Mouse (Mus musculus): Measurements from ENCODE around the gene Cux1. TPM values are rescaled to one million over a fixed set of nuclear protein-coding genes. Genes with fewer than 3 reads are reported as not detected.
"Not testable (repeated sequence)": the region's sequence is repeated elsewhere in the genome, so short reads cannot be mapped to it uniquely, and the experiment has no call there.

Gene Cux1
- polyA plus RNA-seq, 1 experiment from 2014 or later = 107 TPM

- Histone ChIP-seq H3K27me3 (ENCODE audit: poor library complexity, severe bottlenecking) (no peaks in the 10 kb centered on the region), H3K4me3 (no peak overlapping the region), H3K4me1 (no peaks in the 10 kb centered on the region), H3K36me3 (replicated peaks) (no peaks in the 10 kb centered on the region), H3K27ac (no peak overlapping the region), H3K9me3 (peaks cover 13% of the 10 kb centered on the region)
- no peak for DNase-seq (ENCODE audit: extremely low spot score, low spot score)
- 94% methylated on average over 11 of the region's 11 CpGs for WGBS
Measured at GRCm38 (mm10) chr5:136212716-136213115, 354.6 kb downstream of the Cux1 start.

- 90% methylated on average over 14 of the region's 14 CpGs for WGBS
- not testable (repeated sequence) for DNase-seq (ENCODE audit: extremely low spot score, low spot score)
Measured at GRCm38 (mm10) chr5:136211341-136212102, 355.8 kb downstream of the Cux1 start.

GRCm38 (mm10) chr5:136210549-136210948 lies 356.7 kb downstream of the Cux1 start:
- peaks cover 5% of the 10 kb centered on the region for H3K9me3 ChIP-seq
- DNase-seq (ENCODE audit: extremely low spot score, low spot score) = no peak
- 88% methylated on average over 5 of the region's 5 CpGs for whole genome bisulfite sequencing
- no peaks in the 10 kb centered on the region for H3K36me3 ChIP-seq (replicated peaks)
- H3K27ac ChIP-seq = no peak overlapping the region
- H3K4me3 ChIP-seq = no peak overlapping the region
- H3K4me1 ChIP-seq = no peaks in the 10 kb centered on the region
- no peaks in the 10 kb centered on the region for H3K27me3 ChIP-seq (ENCODE audit: poor library complexity, severe bottlenecking)

More at GRCm38 (mm10) chr5:136211341-136212102, 355.8 kb downstream of the Cux1 start:
- H3K4me3 ChIP-seq; H3K27ac ChIP-seq; H3K27me3 ChIP-seq (ENCODE audit: poor library complexity, severe bottlenecking); H3K36me3 ChIP-seq (replicated peaks); H3K4me1 ChIP-seq: not testable (repeated sequence)
- H3K9me3 ChIP-seq = peaks cover 13% of the 10 kb centered on the region

GRCm38 (mm10) chr5:136201832-136202231 lies 365.5 kb downstream of the Cux1 start:
- 0 out of 2 replicates have a peak, but pooled peaks cover 4% of the 10 kb centered on the region for H3K9me3 ChIP-seq
- WGBS = 39% methylated on average over 7 of the region's 7 CpGs
- H3K36me3 ChIP-seq (replicated peaks) = peaks cover 11% of the 10 kb centered on the region

GRCm38 (mm10) chr5:136199526-136199925 lies 367.8 kb downstream of the Cux1 start:
- H3K27ac ChIP-seq = peak overlapping the region; percentile 93

More at GRCm38 (mm10) chr5:136201832-136202231, 365.5 kb downstream of the Cux1 start:
- H3K27ac ChIP-seq = no peak overlapping the region
- H3K4me3 ChIP-seq = peak overlapping the region; percentile 12; the same call in 1 of the 2 replicates
- no peaks in the 10 kb centered on the region for H3K27me3 ChIP-seq (ENCODE audit: poor library complexity, severe bottlenecking)
- H3K4me1 ChIP-seq = peaks cover 24% of the 10 kb centered on the region
- peak; percentile 74 for DNase-seq (ENCODE audit: extremely low spot score, low spot score)

GRCm38 (mm10) chr5:136198474-136199391 lies 368.6 kb downstream of the Cux1 start, which contains the start of gene Prkrip1:
Gene Prkrip1 (minus strand): TSS chr5:136198963.
- peak; percentile 96 for DNase-seq (ENCODE audit: extremely low spot score, low spot score)
- Histone ChIP-seq H3K27me3 (ENCODE audit: poor library complexity, severe bottlenecking) (no peaks in the 10 kb centered on the region), H3K27ac (peak within 1 kb of the TSS; percentile 93), H3K9me3 (0 out of 2 replicates have a peak, but pooled peaks cover 8% of the 10 kb centered on the region), H3K4me3 (peak within 1 kb of the TSS; percentile 95), H3K36me3 (replicated peaks) (peaks cover 39% of the 10 kb centered on the region), H3K4me1 (peaks cover 24% of the 10 kb centered on the region)
- under 1% methylated on average over 62 of the region's 62 CpGs for WGBS

More at GRCm38 (mm10) chr5:136199526-136199925, 367.8 kb downstream of the Cux1 start:
- Histone ChIP-seq H3K4me1 (peaks cover 24% of the 10 kb centered on the region), H3K4me3 (peak overlapping the region; percentile 95), H3K9me3 (0 out of 2 replicates have a peak, but pooled peaks cover 10% of the 10 kb centered on the region), H3K36me3 (replicated peaks) (peaks cover 34% of the 10 kb centered on the region), H3K27me3 (ENCODE audit: poor library complexity, severe bottlenecking) (no peaks in the 10 kb centered on the region)
- DNase-seq (ENCODE audit: extremely low spot score, low spot score) = peak; percentile 26
- WGBS = 33% methylated on average over 11 of the region's 11 CpGs

Small RNAs within 50 kb of the gene (microRNA-seq; reads per million reads assigned to microRNA genes)
- not detected for gene Mir721

Other genes with a start within 250 kb of the Cux1 start
- gene Myl10, start 125.7 kb upstream of the Cux1 start, polyA plus RNA-seq (2016; fragmentation: Nextera tagmentation; extraction: Ambion mirVana) = not detected in 2 replicates

Data from forebrain, embryonic 10.5 days (tissue).